Mouse (Mus musculus): ENCODE data around the gene Dand5.

Dand5 gene

DNA sequence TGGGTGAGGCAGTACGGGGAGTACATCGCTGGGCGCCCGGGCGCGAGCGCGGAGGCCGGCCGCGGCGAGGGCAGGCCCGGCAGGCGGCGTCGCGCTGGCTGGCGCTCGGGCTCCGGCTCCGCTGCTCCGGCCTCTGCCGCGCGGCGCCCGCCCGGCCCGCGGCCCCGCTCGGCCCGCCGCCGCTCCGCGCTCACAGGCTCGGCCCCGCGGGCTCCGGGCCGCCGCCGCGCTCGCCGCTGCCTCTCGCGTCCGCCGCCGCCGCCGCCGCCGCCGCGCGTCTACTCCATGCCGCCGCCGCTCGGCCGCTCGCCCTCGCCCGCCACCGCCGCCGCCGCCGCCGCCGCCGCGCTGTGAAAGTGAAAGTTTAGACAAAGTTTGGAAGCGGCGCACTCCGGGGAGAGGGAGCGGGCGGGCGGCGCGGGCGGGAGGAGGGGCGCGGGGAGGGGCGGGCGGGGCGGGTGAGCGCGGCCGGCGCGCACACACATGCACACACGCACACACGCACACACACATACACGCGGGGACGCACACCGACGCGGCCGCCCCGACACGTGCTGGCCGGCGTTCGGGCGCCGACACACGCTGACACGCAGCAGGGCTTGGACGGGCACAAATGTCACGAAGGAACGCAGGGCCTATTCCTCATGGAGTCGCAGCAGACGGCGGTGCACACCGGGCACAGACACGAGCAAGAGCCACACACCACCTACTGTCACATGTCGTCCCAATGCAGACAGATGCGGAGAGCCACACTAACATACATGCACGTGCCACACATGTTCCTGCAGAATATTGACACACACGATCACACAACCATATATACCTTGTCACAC lies 22.4 kb downstream of the Dand5 start, which contains the start of gene Nfix:
TSS of gene Nfix (minus strand) at position 346 of the 833 bp plus-strand sequence.
- in situ Hi-C loops (cut with MboI, MseI) = loop anchor here (5.0 kb wide), 1 partner anchor 68 kb away; no protein-coding TSS in a partner anchor

GRCm38 (mm10) chr8:84799136-84799931 lies 23.3 kb downstream of the Dand5 start:
- in situ Hi-C loops (cut with MboI, MseI) = loop anchor here (5.0 kb wide), 1 partner anchor 67 kb away; no protein-coding TSS in a partner anchor

DNA sequence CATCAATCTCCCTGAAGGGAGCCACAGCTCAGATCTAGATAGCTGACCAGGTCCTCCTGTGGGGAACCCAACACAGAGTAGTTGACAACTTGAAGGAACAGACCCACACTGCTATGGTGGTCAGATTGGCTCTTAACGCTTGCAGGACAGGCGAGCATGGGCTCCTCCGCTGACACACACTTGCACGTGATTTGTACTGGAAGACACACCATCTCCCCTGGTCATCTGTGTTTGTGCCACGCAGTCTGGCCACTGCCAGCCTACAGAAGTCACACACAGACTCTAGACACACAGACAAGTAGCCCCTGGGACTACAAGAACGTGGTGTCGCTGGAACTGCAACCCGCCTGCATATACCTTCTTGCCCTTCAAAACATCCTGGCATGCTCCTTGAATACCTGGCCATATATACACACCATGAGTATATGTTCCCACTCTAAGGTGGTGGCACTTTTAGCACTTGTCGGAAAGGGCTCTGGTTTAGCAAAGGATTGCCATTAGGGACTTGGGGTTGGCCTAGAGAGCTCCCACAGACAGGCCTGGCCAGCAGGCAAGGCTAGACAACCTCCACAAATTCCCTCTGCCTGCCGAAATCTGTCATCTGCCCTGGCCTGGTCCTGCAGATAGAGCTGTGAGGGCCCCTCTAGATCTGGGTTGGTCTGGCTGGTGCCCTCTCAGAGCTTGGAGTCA lies 24.0 kb downstream of the Dand5 start:
- in situ Hi-C loops (cut with MboI, MseI) = loop anchor here (5.0 kb wide), 1 partner anchor 66 kb away; no protein-coding TSS in a partner anchor

DNA sequence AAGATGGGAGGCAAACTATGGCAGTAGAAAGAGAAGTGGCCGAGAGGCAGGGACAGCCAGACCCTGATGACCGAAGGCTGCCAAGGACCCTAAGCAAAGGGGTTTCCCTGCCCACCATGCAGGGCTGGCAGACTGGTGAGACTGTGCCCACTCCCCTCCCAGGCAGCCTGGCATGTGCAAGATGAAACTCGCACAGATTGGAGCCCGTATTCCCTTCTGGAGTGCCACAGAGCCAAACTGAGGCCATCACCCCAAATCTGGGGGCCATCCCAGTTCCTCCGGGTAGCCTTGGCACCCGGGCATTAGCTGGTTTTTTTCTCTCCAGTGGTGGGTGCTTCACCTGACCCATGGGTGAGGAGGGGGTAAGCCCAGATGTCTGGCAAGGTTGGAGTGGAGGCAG lies 24.7 kb downstream of the Dand5 start:
- in situ Hi-C loops (cut with MboI, MseI) = loop anchor here (5.0 kb wide), 1 partner anchor 66 kb away; no protein-coding TSS in a partner anchor

GRCm38 (mm10) chr8:84797256-84797797 lies 25.3 kb downstream of the Dand5 start:
- in situ Hi-C loops (cut with MboI, MseI) = loop anchor here (5.0 kb wide), 1 partner anchor 65 kb away; no protein-coding TSS in a partner anchor

DNA sequence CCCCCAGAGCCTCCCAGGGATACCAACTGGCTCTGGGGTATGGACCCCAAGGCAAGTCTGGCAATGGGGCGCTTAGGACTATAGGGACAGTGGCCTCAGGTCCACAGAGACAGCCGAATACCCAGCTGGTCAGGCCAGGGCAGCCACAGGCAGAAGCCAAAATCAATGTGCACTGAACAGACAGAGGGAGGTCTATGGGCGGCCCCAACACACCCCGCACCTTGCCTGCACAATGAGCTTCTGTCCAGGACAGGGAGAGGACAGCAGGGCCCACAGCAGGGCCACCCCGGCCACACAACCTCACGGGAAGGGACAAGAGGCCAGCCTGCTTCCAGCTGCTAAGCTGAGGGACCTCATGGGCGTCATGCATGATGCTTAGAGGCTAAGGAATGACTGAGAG lies 28.1 kb downstream of the Dand5 start:
- in situ Hi-C loops (cut with MboI, MseI) = no loop called here

- in situ Hi-C loops (cut with MboI, MseI) = no loop called here
Measured at GRCm38 (mm10) chr8:84793791-84794485, 28.7 kb downstream of the Dand5 start.

DNA sequence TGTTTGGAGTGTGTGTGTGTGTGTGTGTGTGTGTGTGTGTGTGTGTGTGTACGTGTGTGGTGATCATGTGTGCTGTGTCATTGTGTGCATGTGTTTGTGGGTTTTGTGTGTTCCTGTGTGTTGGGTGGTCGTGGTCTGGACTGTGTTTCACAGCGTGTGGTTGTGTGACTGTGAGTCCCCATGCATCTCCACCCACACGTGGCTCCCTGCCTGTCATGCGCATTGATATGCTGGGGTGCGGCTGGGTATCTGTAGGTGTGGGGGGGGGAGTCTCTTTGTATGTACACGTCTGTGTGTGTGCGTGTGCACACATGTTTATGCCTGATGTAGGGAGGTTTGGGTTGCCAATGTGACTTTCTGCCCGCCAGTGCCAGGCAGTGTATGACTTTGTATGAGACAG lies 29.5 kb downstream of the Dand5 start:
- in situ Hi-C loops (cut with MboI, MseI) = no loop called here

DNA sequence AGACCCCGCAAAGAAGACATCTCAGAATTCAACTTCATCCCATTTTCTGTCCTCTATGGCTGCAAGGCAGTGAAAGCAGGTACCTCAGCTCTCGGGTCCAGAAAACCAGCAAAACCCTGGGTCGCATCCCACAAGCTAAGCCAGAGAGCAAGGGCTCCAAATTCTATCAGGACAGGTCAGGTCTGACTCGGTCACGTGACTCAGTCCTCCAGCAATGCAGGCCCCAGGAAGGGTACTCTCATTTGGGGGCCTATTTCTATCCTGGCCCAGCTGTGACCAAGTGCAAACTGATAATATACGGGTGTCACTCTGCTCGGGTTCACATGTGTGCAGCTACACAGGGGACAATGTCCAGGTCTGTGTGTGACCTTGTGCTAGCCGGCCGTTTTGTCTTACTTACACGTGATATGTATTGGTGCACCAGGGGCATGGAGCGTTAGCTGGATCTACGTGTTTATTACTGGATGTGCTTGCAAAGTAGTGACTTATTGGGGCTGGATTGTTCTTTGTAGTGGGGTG lies 30.1 kb downstream of the Dand5 start:
- in situ Hi-C loops (cut with MboI, MseI) = no loop called here

DNA sequence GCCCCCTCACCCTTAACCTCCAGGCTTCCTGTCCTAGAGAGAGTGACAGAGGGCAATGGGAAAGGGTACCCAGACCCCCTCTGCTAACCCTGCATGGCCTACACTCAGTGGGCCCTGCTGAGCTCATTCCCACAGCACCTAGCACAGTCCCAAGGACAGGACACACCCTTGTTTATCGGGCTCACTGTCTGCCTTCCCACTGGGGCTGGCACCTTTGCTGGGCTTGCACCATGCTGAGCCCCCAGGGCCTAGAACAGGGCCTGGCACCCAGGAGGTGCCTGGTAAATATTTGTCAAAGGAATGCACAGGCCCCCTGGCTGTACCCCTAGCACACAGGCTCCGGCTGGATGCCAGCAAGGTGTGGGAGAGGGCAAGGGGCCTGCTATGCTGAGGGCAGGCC lies 32.1 kb downstream of the Dand5 start:
- in situ Hi-C loops (cut with MboI, MseI) = no loop called here

- in situ Hi-C loops (cut with MboI, MseI) = no loop called here
Measured at GRCm38 (mm10) chr8:84789855-84790486, 32.7 kb downstream of the Dand5 start.

DNA sequence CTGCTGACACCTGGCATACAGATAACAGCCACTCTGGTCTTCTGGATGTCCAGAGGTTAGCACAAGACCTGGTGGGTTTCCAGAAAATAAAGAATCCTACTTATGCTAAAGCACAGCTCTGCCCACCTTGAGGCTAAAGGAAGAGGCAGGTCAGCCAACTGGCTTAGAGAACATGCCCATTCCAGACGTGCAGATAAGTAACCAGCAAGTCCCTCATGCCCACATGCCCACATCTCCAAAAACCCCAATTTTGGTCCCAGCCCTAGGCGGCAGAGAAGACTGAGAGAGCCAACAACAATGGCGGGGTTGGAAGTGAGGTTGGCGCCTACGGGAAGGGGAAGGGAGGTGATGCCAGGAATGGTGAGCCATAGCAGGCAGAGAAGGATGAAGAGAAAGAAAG lies 33.3 kb downstream of the Dand5 start:
- in situ Hi-C loops (cut with MboI, MseI) = no loop called here

GRCm38 (mm10) chr8:84788896-84789295 lies 33.7 kb downstream of the Dand5 start:
- in situ Hi-C loops (cut with MboI, MseI) = no loop called here

- in situ Hi-C loops (cut with MboI, MseI) = no loop called here
Measured at GRCm38 (mm10) chr8:84787523-84788302, 34.9 kb downstream of the Dand5 start.

DNA sequence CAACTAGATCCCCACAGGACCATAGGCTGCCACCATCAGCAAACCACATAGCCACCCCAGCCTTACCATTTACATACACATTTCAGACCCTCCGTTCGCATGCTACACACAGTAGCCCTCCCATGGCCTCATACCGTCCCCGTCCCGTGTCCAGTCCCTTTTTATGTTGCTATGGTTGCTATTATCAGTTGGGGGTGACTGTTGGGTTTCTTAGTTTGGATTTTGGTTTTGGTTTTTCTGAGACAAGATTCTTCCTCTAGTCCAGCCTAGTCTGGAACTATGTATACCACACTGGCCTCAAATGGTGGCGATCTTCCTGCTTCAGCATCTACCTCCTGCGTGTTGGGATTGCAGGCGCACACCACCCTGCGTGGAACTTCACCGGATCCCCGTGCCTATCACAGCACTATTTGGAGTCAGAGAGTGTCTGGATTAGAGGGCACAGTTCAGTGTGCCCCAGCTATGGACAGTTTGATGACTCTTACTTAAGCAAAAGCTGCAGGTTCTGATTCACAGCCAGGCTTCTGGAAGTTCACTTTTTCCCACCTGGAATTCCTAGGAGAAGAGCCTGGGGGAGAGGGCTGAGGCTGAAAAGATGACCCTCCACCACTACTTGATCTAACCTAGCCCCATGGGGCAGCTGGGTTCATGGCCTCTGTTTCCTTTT lies 35.7 kb downstream of the Dand5 start:
- in situ Hi-C loops (cut with MboI, MseI) = no loop called here

- in situ Hi-C loops (cut with MboI, MseI) = no loop called here
Measured at GRCm38 (mm10) chr8:84785756-84786677, 36.6 kb downstream of the Dand5 start.

GRCm38 (mm10) chr8:84785506-84785755 lies 37.2 kb downstream of the Dand5 start:
- in situ Hi-C loops (cut with MboI, MseI) = no loop called here

Measured in T-helper 1 cell (primary cell).